Mouse (Mus musculus) gastrocnemius, postnatal 14 days (tissue): ENCODE measurements around the gene Sp140. TPM values are rescaled to one million over a fixed set of nuclear protein-coding genes. Genes with fewer than 3 reads are reported as not detected.
"Not testable (repeated sequence)": the region's sequence is repeated elsewhere in the genome, so short reads cannot be mapped to it uniquely, and the experiment has no call there.

Experiments
- DNase-seq: peaks from one replicate; pipeline ENCODE4 v3.0.0; 2021; ENCODE audit warnings: mixed read lengths
- intact Hi-C: fragments of 180-260 bp; cut with DNase I; formaldehyde crosslinking; loops from one replicate; pipeline ENCODE4 v1.15.1; 2025; ENCODE audit warnings: low total_unique reads
- total RNA-seq, 2 experiments: library from RNA; stranded (reverse); gene quantifications; 2 replicates each; pipeline ENCODE4 v1.2.3; 2021

Gene Sp140
- total RNA-seq, 2 experiments from 2014 or later = 0.58 to 1.2 TPM

DNA sequence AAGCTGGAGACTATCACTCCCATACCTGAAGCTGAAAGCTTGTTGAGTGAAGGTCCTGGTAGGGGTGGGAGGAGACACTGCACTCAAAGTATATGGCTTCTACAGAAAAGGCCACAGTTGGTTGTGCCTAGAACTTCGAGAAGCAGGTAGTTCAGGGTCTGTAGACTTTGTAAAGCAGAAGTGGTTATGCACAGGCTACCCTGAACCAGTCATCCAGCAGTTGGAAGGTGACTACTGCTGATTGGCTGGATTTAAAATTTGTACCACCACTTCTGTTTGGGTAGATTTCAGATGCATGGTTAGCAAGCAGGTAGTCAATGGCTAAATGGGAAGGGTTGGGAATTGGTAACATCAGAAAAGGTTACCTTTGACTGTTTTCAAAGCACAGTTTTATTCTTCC, 18.5 kb downstream of the Sp140 start:
- DNase-seq, intact Hi-C loops: not testable (repeated sequence)

- intact Hi-C loops, DNase-seq: not testable (repeated sequence)
Observed at GRCm38 (mm10) chr1:85636936-85637335, 36.8 kb downstream of the Sp140 start.

DNA sequence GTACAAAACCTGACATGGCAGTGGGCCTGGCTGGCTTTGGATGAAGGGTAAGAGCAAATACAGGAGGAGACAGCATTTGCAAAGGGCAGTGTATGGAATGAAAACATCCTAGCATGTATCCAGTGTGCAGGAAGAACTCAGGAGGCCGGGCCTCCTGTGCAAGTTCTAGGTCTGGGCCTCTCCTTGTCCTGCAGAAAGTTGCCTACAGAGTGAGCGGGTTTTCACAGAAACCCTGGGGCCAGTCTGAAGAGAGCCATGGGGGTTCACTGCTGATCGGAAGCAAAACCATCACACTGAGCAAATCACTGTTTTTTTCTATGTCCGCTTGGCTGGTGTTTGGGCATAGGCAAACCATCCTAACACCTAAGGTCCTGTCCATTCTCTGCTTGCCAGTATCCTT, 38.0 kb downstream of the Sp140 start:
- intact Hi-C loops, DNase-seq: not testable (repeated sequence)

DNA sequence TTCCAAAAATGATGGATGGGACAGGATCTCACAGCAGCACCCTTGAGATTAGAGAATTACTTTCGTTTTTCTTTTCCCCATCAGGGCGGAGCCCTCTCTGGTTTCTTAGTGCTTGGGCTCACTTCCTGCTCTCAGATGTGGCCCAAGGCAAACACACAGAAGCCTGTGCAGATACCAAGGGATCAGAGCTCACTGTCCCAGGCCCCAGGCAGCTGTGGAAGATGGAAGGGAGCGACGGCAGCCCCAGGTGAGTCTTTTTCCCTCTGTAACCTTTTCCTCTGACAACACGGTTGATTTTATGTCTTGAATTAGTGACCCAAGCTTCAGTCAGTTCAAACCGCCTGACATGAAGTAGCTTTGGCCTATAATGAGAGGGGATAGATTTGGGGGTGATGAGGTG, 49.7 kb downstream of the Sp140 start, which contains the start of gene Sp100:
Gene Sp100, plus strand, starts transcription at position 108 of the 400 bp plus-strand sequence.
- intact Hi-C loops, DNase-seq: not testable (repeated sequence)

GRCm38 (mm10) chr1:85650524-85650923, 50.3 kb downstream of the Sp140 start:
- intact Hi-C loops, DNase-seq: not testable (repeated sequence)

DNA sequence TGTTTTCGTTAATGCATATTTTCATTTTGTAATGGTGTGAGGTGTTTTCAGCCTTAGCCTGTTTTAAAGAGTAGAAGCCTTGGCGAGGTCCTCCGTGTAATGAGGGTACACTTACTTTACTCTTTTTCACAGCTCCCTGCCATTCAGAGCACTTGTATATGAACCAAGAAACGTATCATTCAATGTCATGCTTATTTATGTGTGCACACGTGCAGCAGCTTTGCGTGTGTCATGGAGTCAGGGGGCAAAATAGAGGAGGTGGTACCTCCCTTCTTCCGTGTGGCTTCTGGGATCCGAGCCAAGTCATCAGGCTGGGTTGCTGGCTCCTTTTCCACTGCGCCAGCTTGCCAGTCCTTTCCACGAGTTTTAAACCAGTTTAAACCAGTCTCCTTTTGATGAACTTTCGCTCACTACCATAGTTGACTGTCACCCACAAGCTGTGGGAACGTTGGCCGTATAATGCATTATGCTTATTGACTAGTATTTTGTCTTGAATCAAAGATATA, 51.6 kb downstream of the Sp140 start:
- DNase-seq = peak; percentile 8
- intact Hi-C loops = not testable (repeated sequence)

- intact Hi-C loops, DNase-seq: not testable (repeated sequence)
Observed at GRCm38 (mm10) chr1:85657211-85657610, 57.0 kb downstream of the Sp140 start.

DNA sequence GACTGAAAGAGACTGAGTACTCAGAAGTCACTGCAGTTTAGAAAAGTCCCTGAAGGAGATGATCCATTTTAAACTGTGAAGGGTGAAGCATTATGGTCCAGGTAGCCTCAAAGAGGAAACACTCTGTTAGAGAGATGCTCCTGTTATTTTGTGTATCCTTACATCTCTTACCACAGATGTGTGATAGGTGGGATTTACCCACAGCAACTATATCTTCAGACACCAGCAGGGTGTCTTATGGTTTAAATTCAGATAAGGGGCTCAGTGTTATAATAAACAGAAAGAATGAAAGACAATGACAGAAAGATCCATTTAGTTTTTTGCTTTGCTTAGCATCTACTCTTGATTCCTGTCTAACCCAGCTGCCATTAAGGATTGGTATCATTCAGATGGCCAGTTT, 64.1 kb downstream of the Sp140 start:
- intact Hi-C loops = no loop called here

GRCm38 (mm10) chr1:85680226-85680625, 80.0 kb downstream of the Sp140 start:
- intact Hi-C loops = no loop called here
- DNase-seq = no peak

More for the DNA sequence above, 64.1 kb downstream of the Sp140 start:
- DNase-seq = no peak

DNA sequence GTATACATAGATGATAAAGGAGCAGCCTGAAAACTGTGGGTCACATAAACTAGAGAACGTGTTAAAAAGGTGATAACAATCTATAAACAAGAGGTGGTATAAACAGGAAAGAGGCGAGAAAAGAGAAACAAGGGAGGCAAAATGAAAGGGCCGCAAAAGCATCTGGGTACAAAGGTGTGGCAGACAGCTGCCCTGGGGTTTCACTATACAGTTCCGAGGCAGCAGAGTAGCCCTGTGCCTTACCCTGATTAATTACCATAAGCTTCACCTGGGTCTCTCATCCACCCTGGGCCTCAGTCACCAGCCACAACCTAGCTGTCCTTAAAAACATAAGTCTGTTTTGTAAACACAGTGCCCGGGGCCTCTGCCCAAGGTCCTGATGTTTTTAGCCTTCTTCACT, 86.5 kb downstream of the Sp140 start:
- no peak for DNase-seq
- intact Hi-C loops = no loop called here

- DNase-seq = no peak
- intact Hi-C loops = no loop called here
Observed at GRCm38 (mm10) chr1:85687346-85687745, 87.2 kb downstream of the Sp140 start.

- DNase-seq = no peak
- intact Hi-C loops = no loop called here
Observed at GRCm38 (mm10) chr1:85690544-85690943, 90.4 kb downstream of the Sp140 start.

DNA sequence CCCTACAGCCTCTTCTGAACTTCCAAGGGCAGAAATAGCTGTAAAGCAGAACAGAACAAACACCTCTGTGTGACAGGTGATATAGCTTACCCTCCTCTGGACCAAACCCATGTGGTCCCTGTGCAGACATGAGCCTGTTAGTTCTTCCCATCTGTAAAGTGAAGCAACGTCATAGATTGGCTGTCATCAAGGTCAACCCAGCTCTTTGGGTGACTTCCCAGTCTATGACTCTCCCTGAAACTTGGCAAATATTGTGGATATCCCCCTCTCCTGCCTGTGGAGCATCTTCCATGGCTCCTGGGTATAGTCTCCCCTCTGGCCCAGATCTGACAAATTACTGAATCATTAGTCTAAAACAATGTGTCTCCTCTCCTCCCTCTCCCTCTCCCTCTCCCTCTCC, 92.1 kb downstream of the Sp140 start:
- intact Hi-C loops = no loop called here
- DNase-seq = no peak

GRCm38 (mm10) chr1:85693280-85693679, 93.1 kb downstream of the Sp140 start:
- intact Hi-C loops = no loop called here

More at GRCm38 (mm10) chr1:85693280-85693679, 93.1 kb downstream of the Sp140 start:
- DNase-seq = no peak

Other genes with a start within 250 kb of the Sp140 start
- not detected for gene G530012D18Rik, start 24.7 kb upstream of the Sp140 start, total RNA-seq
- under 1 TPM; 0.49 to 0.84 TPM for gene Sp110, start 1.6 kb upstream of the Sp140 start, total RNA-seq
- gene Sp100, start 49.6 kb downstream of the Sp140 start, total RNA-seq = 1 to 10 TPM; 3.7 to 4.6 TPM
- gene A630001G21Rik, start 178.3 kb downstream of the Sp140 start, total RNA-seq = under 1 TPM in 1 of 2 experiments, not detected in 1; 0.90 TPM
- 100 to 1,000 TPM in 1 of 2 experiments, 10 to 100 TPM in 1; 86.5 to 112 TPM for gene Cab39, start 193.1 kb downstream of the Sp140 start, total RNA-seq